Mouse (Mus musculus) lung, postnatal 0 days (tissue): Measurements from ENCODE around the gene Tmod3.
"Not testable (repeated sequence)": the region's sequence is repeated elsewhere in the genome, so short reads cannot be mapped to it uniquely, and the experiment has no call there.

Experiments
- CTCF ChIP-seq: IDR thresholded peaks from 2 replicates; pipeline ENCODE4 v1.5.1; 2016; ENCODE audit warnings: antibody characterized with exemption, mild to moderate bottlenecking
- EP300 ChIP-seq: IDR thresholded peaks from 2 replicates; pipeline ENCODE4 v1.6.1; 2016; ENCODE audit warnings: antibody characterized with exemption, mild to moderate bottlenecking, control low read depth

DNA sequence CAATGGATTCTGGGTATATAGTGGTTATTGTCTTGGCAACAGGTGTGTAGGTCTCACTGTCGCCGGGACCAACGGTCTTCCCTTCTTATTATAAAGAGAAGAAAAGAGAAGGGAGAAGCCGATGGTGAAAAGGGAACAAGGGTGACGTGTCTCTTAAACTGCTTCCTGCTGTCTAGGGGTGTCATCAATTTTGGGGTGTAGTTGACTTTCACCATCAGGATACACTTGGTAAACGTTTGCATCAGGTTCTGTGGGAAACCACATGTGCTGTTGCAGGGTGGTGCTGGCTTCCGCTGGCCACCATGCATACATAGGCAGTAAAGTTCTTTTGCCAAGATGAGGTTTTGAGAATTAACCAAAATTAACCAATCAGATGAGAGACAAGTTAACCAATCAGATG lies 71.2 kb downstream of the Tmod3 start:
- TF ChIP-seq CTCF, EP300: not testable (repeated sequence)
